Mouse (Mus musculus) ES-Bruce4 (cell line): ENCODE results near the gene Fmnl2. TPM values are rescaled to one million over a fixed set of nuclear protein-coding genes. Genes with fewer than 3 reads are reported as not detected.

ENCODE experiments used
- H3K27ac ChIP-seq: 2 replicates; pipeline ENCODE4 v1.5.1; 2012; ENCODE audit warnings: low read length, inconsistent platforms; ENCODE audit not compliant: insufficient read depth
- H3K27me3 ChIP-seq: 2 replicates; pipeline ENCODE4 v1.6.1; 2012; ENCODE audit warnings: mild to moderate bottlenecking, low read length, inconsistent platforms; ENCODE audit not compliant: control insufficient read depth, poor library complexity, insufficient read depth, severe bottlenecking
- H3K36me3 ChIP-seq: 2 replicates; pipeline ENCODE4 v1.6.1; 2012; ENCODE audit warnings: inconsistent platforms, mild to moderate bottlenecking, low read length, moderate library complexity; ENCODE audit not compliant: control insufficient read depth, poor library complexity, insufficient read depth, severe bottlenecking
- H3K4me1 ChIP-seq: one replicate; pipeline ENCODE4 v1.8.1; 2011; ENCODE audit warnings: low read length; ENCODE audit not compliant: control insufficient read depth, insufficient read depth
- H3K4me3 ChIP-seq: 2 replicates; pipeline ENCODE4 v1.5.1; 2011; ENCODE audit warnings: low read depth, mild to moderate bottlenecking, low read length
- H3K9ac ChIP-seq: 2 replicates; pipeline ENCODE4 v1.6.1; 2012; ENCODE audit warnings: low read depth, mild to moderate bottlenecking, inconsistent platforms; ENCODE audit not compliant: poor library complexity, severe bottlenecking
- H3K9me3 ChIP-seq: replicated peaks from 2 replicates; pipeline ENCODE4 v1.6.1; 2012; ENCODE audit warnings: mild to moderate bottlenecking, low read length, inconsistent platforms; ENCODE audit not compliant: control insufficient read depth, poor library complexity, insufficient read depth, severe bottlenecking
- CTCF ChIP-seq: IDR thresholded peaks from one replicate; pipeline ENCODE4 v1.8.1; 2011; ENCODE audit warnings: low read depth, low read length
- EP300 ChIP-seq: IDR thresholded peaks from 2 replicates; pipeline ENCODE4 v1.6.1; 2011; ENCODE audit warnings: low read depth, low read length; ENCODE audit not compliant: insufficient read depth
- POLR2A ChIP-seq: IDR thresholded peaks from one replicate; pipeline ENCODE4 v1.8.1; 2011; ENCODE audit warnings: low read length; ENCODE audit not compliant: insufficient read depth
- polyA plus RNA-seq: library from polyadenylated mRNA; stranded (reverse); fragments of >200 nt; gene quantifications from 2 replicates; pipeline ENCODE4 v1.2.4, GENCODE M21; 2011; ENCODE audit warnings: low read depth; ENCODE audit not compliant: missing spikeins, insufficient read depth, insufficient read length

Gene Fmnl2
- polyA plus RNA-seq, 1 experiment: 55.7 TPM

DNA sequence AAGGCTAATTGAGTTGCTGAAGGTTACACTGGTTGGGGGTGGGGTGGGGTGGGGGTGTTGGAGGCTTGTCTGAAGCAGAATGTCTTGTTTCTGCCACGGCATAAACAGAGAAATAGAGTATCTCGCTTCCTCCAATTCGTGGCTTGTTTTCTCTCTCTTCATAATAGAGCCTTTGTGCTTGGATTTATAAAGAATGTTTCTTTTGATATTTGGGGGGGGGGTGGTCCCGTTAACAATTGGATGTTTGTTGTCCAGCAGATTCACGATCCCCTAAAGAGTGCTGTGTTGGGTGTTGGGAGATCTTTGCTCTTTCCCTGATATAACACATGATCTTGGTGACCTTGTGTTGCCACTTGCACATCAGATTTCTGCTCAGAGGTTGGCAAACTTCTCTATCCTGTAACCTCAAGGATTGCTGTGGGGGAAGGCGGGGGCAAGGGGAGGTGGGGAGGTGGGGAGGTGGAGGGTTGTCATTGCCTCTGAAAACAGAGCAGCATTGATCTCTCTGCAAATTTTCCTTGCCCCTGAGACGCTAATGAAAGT lies 106.8 kb downstream of the Fmnl2 start:
- no peaks in the 10 kb centered on the region for H3K36me3 ChIP-seq
- H3K27me3 ChIP-seq: no peaks in the 10 kb centered on the region
- no peak overlapping the region for H3K9ac ChIP-seq
- no peak overlapping the region for H3K27ac ChIP-seq
- H3K4me3 ChIP-seq: no peak overlapping the region
- TF ChIP-seq POLR2A: no peak
- no peak for TF ChIP-seq EP300
- TF ChIP-seq CTCF: no peak
- H3K4me1 ChIP-seq: peaks cover 7% of the 10 kb centered on the region
- no peaks in the 10 kb centered on the region for H3K9me3 ChIP-seq

DNA sequence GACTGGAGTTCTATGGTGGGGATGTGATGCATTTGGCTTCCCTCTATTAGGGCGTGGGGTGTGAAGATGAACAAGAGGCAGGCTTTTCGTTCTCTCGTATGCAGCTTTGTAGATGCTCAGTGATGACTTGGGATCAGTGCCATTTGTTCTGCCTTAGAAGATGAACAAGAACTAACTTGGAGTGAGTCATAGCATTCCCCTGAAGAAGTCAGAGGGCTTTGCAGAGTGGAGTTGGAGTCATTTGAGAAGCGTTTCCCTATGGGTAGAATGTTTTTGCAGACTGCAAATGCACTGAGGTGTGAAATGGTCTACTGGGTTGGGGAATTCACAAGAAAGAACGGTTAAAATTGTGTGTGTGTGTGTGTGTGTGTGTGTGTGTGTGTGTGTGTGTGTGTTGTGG lies 108.6 kb downstream of the Fmnl2 start:
- Histone ChIP-seq H3K4me3 (no peak overlapping the region), H3K27me3 (no peaks in the 10 kb centered on the region), H3K36me3 (no peaks in the 10 kb centered on the region), H3K9ac (no peak overlapping the region), H3K27ac (no peak overlapping the region), H3K4me1 (peaks cover 7% of the 10 kb centered on the region), H3K9me3 (no peaks in the 10 kb centered on the region)
- no peak for TF ChIP-seq CTCF

DNA sequence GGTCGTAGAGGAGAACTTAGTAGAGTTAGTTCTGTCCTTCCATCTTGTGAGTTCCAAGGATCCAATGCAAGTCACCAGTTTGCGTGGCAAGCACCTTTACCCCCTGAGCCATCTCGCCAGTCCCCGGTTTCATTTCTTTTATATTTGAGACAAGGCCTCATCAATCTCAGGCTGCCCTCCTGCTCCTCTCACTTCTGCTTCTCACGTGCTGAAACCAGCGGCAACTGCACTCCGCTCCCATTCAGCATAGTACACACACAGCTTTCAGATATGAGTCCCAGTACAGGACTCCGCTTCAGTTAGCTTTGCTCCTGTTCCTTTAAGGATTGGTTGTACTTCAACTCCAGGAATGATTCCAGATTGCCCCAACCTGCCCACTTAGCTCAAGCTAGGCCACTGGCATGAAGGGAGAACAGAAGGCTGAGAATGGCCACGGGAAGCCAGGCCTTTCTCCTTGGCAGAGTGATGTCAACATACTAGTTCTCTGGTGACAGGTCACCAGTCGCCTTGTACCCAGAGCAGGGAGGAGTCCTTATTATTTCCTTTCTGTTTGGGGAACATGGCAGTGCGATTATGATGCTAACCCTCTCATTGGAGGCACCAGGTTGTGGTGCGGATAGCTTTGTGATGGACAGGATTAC lies 109.3 kb downstream of the Fmnl2 start:
- Histone ChIP-seq H3K4me1 (peaks cover 5% of the 10 kb centered on the region), H3K4me3 (no peak overlapping the region), H3K9ac (no peak overlapping the region), H3K27me3 (no peaks in the 10 kb centered on the region), H3K9me3 (no peaks in the 10 kb centered on the region), H3K27ac (no peak overlapping the region), H3K36me3 (no peaks in the 10 kb centered on the region)
- TF ChIP-seq EP300: no peak
- TF ChIP-seq CTCF: no peak
- TF ChIP-seq POLR2A: no peak

DNA sequence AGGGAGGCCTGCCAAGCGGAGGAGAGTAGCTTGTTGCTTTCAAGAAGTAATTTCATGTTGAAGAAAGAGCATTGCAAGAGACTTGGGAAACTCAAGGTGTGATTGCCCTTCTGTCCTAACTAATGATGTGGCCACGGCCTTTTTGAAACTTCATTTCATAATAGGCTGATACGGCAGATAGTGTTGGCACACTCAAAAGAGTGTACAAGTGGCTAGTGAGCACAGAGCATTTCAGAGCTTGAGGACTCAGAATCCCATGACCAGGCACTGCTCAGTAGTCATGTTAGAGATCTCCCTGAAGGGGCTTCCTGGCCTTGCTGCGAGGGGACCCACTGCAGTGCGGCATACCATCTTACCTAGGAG lies 109.8 kb downstream of the Fmnl2 start:
- H3K27ac ChIP-seq: no peak overlapping the region
- no peaks in the 10 kb centered on the region for H3K9me3 ChIP-seq
- H3K4me1 ChIP-seq: peaks cover 4% of the 10 kb centered on the region
- H3K9ac ChIP-seq: no peak overlapping the region
- H3K27me3 ChIP-seq: no peaks in the 10 kb centered on the region
- H3K36me3 ChIP-seq: no peaks in the 10 kb centered on the region
- TF ChIP-seq EP300: no peak
- TF ChIP-seq POLR2A: no peak
- no peak for TF ChIP-seq CTCF
- H3K4me3 ChIP-seq: no peak overlapping the region

DNA sequence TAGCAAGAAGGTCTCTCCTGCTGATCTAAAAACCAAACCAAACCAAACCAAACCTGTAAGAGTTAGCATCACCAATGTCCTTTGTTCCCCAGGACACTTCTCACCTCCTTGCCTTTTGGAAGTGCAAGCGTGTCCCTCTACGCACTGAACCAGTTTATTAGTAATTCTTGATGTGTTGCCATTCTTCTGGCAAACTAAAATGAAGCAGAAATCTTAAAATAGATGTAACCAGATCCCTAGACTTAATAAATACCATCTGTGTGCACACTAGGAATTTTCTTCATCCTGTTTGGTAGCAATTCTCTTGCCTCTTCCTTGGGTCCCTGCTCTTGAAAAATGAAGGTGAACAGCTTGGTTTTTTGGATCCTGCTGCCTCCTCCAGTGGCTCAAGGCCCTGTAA lies 111.2 kb downstream of the Fmnl2 start:
- Histone ChIP-seq H3K4me1 (no peaks in the 10 kb centered on the region), H3K27ac (no peak overlapping the region), H3K27me3 (no peaks in the 10 kb centered on the region), H3K9me3 (no peaks in the 10 kb centered on the region), H3K36me3 (no peaks in the 10 kb centered on the region), H3K4me3 (no peak overlapping the region), H3K9ac (no peak overlapping the region)
- TF ChIP-seq EP300 (no peak), CTCF (no peak), POLR2A (no peak)

DNA sequence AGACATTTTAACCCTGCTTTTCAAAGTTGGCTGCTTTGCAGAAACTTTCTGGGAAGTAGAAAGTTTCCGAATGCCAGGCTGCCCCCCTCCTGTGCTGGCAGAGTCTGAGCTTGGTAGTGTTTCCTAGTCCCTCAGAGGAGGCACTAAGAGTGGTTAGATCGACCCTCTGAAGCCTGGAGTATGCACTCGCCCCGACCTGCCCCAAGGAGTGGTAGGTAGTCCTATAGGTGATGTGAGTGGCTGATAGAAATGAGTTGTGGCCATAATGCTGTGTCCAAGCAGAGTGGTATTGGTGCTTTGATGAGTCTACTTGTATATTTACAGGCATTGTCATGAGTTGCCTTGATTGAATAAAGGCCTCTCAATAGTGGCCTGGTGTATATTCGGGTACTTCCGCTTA lies 116.4 kb downstream of the Fmnl2 start:
- TF ChIP-seq EP300 (no peak), CTCF (no peak), POLR2A (no peak)
- H3K9me3 ChIP-seq: no peaks in the 10 kb centered on the region
- H3K4me1 ChIP-seq: no peaks in the 10 kb centered on the region
- no peak overlapping the region for H3K27ac ChIP-seq
- no peak overlapping the region for H3K9ac ChIP-seq
- no peaks in the 10 kb centered on the region for H3K36me3 ChIP-seq
- no peaks in the 10 kb centered on the region for H3K27me3 ChIP-seq
- no peak overlapping the region for H3K4me3 ChIP-seq
